Mouse (Mus musculus) CH12.LX (cell line): ENCODE measurements around the gene Mis18bp1. TPM values are rescaled to one million over a fixed set of nuclear protein-coding genes. Genes with fewer than 3 reads are reported as not detected.

Experiments used
- DNase-seq: peaks from one replicate; pipeline ENCODE4 v3.0.0-alpha.2; 2013; ENCODE audit errors: extremely low read depth
- H3K27ac ChIP-seq: 2 replicates; pipeline ENCODE4 v1.5.1; 2012; ENCODE audit warnings: low read depth, mild to moderate bottlenecking, control low read depth, moderate library complexity; ENCODE audit not compliant: insufficient read depth
- H3K27me3 ChIP-seq: replicated peaks from 2 replicates; pipeline ENCODE3; 2012; ENCODE audit warnings: inconsistent platforms
- H3K36me3 ChIP-seq, 2 experiments: replicated peaks in 1 of 2; 2 replicates each; pipeline versions ENCODE3 to v1.6.1; 2012; ENCODE audit warnings: inconsistent platforms in 1 of 2, low read length in 1 of 2, mild to moderate bottlenecking in 1 of 2, mixed read lengths in 1 of 2, moderate library complexity in 1 of 2; ENCODE audit not compliant: control insufficient read depth in 1 of 2, insufficient read depth in 1 of 2
- H3K4me1 ChIP-seq, 2 experiments: 2 replicates each; pipeline ENCODE4 v1.6.1; 2012; ENCODE audit warnings: inconsistent platforms in 1 of 2, moderate library complexity in 1 of 2; ENCODE audit not compliant: insufficient read depth in 2 of 2, control insufficient read depth in 1 of 2
- H3K4me2 ChIP-seq: 2 replicates; pipeline ENCODE4 v1.6.1; 2012; ENCODE audit warnings: low read depth, mild to moderate bottlenecking, control low read depth; ENCODE audit not compliant: poor library complexity, insufficient read depth, severe bottlenecking
- H3K4me3 ChIP-seq, 3 experiments: fragments of 150-350 bp in 1 of 3; sonication (generic) in 1 of 3; replicated peaks in 1 of 3; 2 replicates each; pipeline versions ENCODE3 to v1.5.1; 2011 to 2012; ENCODE audit warnings: low read depth in 2 of 3, low read length in 2 of 3, mild to moderate bottlenecking in 2 of 3, moderate library complexity in 2 of 3, control low read depth in 1 of 3, improper control_type of control experiment in 1 of 3, inconsistent platforms in 1 of 3, mixed read lengths in 1 of 3; ENCODE audit not compliant: poor library complexity in 1 of 3
- H3K79me2 ChIP-seq: replicated peaks from 2 replicates; pipeline ENCODE4 v1.6.1; 2012; ENCODE audit warnings: mild to moderate bottlenecking, moderate library complexity; ENCODE audit not compliant: control insufficient read depth, poor library complexity, insufficient read depth, severe bottlenecking; ENCODE audit errors: extremely low read depth
- H3K9ac ChIP-seq: 2 replicates; pipeline ENCODE4 v1.6.1; 2012; ENCODE audit warnings: low read depth, mild to moderate bottlenecking, control low read depth, moderate library complexity; ENCODE audit not compliant: insufficient read depth
- H3K9me3 ChIP-seq: replicated peaks from 2 replicates; pipeline ENCODE3; 2012; ENCODE audit warnings: low read length, inconsistent platforms, mixed read lengths
- CHD1 ChIP-seq: IDR thresholded peaks from 2 replicates; pipeline ENCODE4 v1.6.1; 2012; ENCODE audit warnings: low read depth, low read length, improper control_type of control experiment, inconsistent platforms
- CTCF ChIP-seq, 2 experiments: IDR thresholded peaks in 1 of 2; conservative IDR thresholded peaks in 1 of 2; 2 replicates each; pipeline ENCODE4 v1.5.1; 2011 to 2012; ENCODE audit warnings: low read depth in 2 of 2, low read length in 2 of 2, improper control_type of control experiment in 1 of 2, inconsistent platforms in 1 of 2, mild to moderate bottlenecking in 1 of 2, moderate library complexity in 1 of 2
- E2F4 ChIP-seq: IDR thresholded peaks from 2 replicates; pipeline ENCODE4 v1.6.1; 2011; ENCODE audit warnings: low read depth, low read length, improper control_type of control experiment; ENCODE audit not compliant: insufficient replicate concordance
- ELF1 ChIP-seq: IDR thresholded peaks from 2 replicates; pipeline ENCODE4 v1.6.1; 2014; ENCODE audit warnings: low read depth, mild to moderate bottlenecking, inconsistent platforms, low read length, improper control_type of control experiment
- ETS1 ChIP-seq: conservative IDR thresholded peaks from 2 replicates; pipeline ENCODE4 v1.6.1; 2012; ENCODE audit warnings: low read depth, mild to moderate bottlenecking, inconsistent platforms, low read length, improper control_type of control experiment, moderate library complexity
- HCFC1 ChIP-seq: IDR thresholded peaks from 2 replicates; pipeline ENCODE4 v1.6.1; 2012; ENCODE audit warnings: low read depth, mild to moderate bottlenecking, inconsistent platforms, low read length, improper control_type of control experiment
- JUN ChIP-seq: IDR thresholded peaks from 2 replicates; pipeline ENCODE4 v1.6.1; 2011; ENCODE audit warnings: low read depth, mild to moderate bottlenecking, low read length, improper control_type of control experiment, moderate library complexity; ENCODE audit not compliant: insufficient read depth
- JUND ChIP-seq: conservative IDR thresholded peaks from 2 replicates; pipeline ENCODE4 v1.6.1; 2011; ENCODE audit warnings: low read depth, low read length, improper control_type of control experiment
- MAFK ChIP-seq: IDR thresholded peaks from 2 replicates; pipeline ENCODE4 v1.6.1; 2011; ENCODE audit warnings: low read length, improper control_type of control experiment; ENCODE audit not compliant: insufficient replicate concordance
- MAZ ChIP-seq: IDR thresholded peaks from 2 replicates; pipeline ENCODE4 v1.6.1; 2012; ENCODE audit warnings: low read depth, mild to moderate bottlenecking, inconsistent platforms, low read length, improper control_type of control experiment, moderate library complexity
- MEF2A ChIP-seq: IDR thresholded peaks from 2 replicates; pipeline ENCODE4 v1.6.1; 2014; ENCODE audit warnings: low read depth, mild to moderate bottlenecking, inconsistent platforms, low read length, improper control_type of control experiment, borderline replicate concordance
- MXI1 ChIP-seq: IDR thresholded peaks from 2 replicates; pipeline ENCODE4 v1.6.1; 2011; ENCODE audit warnings: mild to moderate bottlenecking, low read depth, low read length, improper control_type of control experiment
- NELFE ChIP-seq: IDR thresholded peaks from 2 replicates; pipeline ENCODE4 v1.6.1; 2011; ENCODE audit warnings: low read depth, low read length, improper control_type of control experiment
- POLR2A ChIP-seq: IDR thresholded peaks from 2 replicates; pipeline ENCODE4 v1.6.1; 2011; ENCODE audit warnings: low read depth, mild to moderate bottlenecking, improper control_type of control experiment, low read length
- RAD21 ChIP-seq: IDR thresholded peaks from 2 replicates; pipeline ENCODE4 v1.6.1; 2011; ENCODE audit warnings: low read depth, mild to moderate bottlenecking, low read length, improper control_type of control experiment, moderate library complexity
- RCOR1 ChIP-seq: conservative IDR thresholded peaks from 2 replicates; pipeline ENCODE4 v1.6.1; 2012; ENCODE audit warnings: low read depth, mild to moderate bottlenecking, inconsistent platforms, low read length, improper control_type of control experiment
- SMC3 ChIP-seq: IDR thresholded peaks from 2 replicates; pipeline ENCODE4 v1.6.1; 2011; ENCODE audit warnings: low read depth, low read length, improper control_type of control experiment
- UBTF ChIP-seq: IDR thresholded peaks from 2 replicates; pipeline ENCODE4 v1.6.1; 2012; ENCODE audit warnings: low read depth, mild to moderate bottlenecking, inconsistent platforms, low read length, improper control_type of control experiment, moderate library complexity
- USF1 ChIP-seq: IDR thresholded peaks from 2 replicates; pipeline ENCODE4 v1.6.1; 2014; ENCODE audit warnings: low read depth, mild to moderate bottlenecking, inconsistent platforms, low read length, improper control_type of control experiment
- USF2 ChIP-seq: conservative IDR thresholded peaks from 2 replicates; pipeline ENCODE4 v1.6.1; 2011; ENCODE audit warnings: low read depth, low read length, improper control_type of control experiment
- ZC3H11A ChIP-seq: IDR thresholded peaks from 2 replicates; pipeline ENCODE4 v1.6.1; 2012; ENCODE audit warnings: low read depth, mild to moderate bottlenecking, inconsistent platforms, low read length, improper control_type of control experiment
- ZMIZ1 ChIP-seq: IDR thresholded peaks from 2 replicates; pipeline ENCODE4 v1.6.1; 2012; ENCODE audit warnings: low read depth, mild to moderate bottlenecking, inconsistent platforms, low read length, improper control_type of control experiment
- ZNF384 ChIP-seq: IDR thresholded peaks from 2 replicates; pipeline ENCODE4 v1.6.1; 2012; ENCODE audit warnings: low read depth, low read length, improper control_type of control experiment, inconsistent platforms
- dilution Hi-C: fragments of 300-500 bp; cut with MboI; formaldehyde crosslinking; loops from 2 replicates; pipeline ENCODE4 v1.14.3; 2020; ENCODE audit warnings: low sequenced_read_pairs; ENCODE audit not compliant: extremely low pct_unique_long_range_greater_than_20kb, extremely low pct_ligation_motif_present
- in situ Hi-C: fragments of 300-500 bp; cut with MboI; formaldehyde crosslinking; loops from 3 replicates; pipeline ENCODE4 v1.14.3; 2019; ENCODE audit warnings: low sequenced_read_pairs, low pct_ligation_motif_present, low pct_unique_long_range_greater_than_20kb, mixed read lengths
- polyA plus RNA-seq: library from polyadenylated mRNA; unstranded; fragments of >175 nt; gene quantifications from 2 replicates; pipeline ENCODE4 v1.2.1, GENCODE M21; 2012; ENCODE audit warnings: low read depth; ENCODE audit not compliant: insufficient read length
- total RNA-seq, 2 experiments: library from RNA; depleted of rRNA; stranded (reverse); fragments of 300-350 nt in 1 of 2; fragments of >200 nt in 1 of 2; gene quantifications; 2 replicates each; pipeline ENCODE4 v1.2.3; 2012 to 2014

The Mis18bp1 gene
- total and polyA plus RNA-seq, 3 experiments = 12.0 to 34.2 (median 27.5) TPM

DNA sequence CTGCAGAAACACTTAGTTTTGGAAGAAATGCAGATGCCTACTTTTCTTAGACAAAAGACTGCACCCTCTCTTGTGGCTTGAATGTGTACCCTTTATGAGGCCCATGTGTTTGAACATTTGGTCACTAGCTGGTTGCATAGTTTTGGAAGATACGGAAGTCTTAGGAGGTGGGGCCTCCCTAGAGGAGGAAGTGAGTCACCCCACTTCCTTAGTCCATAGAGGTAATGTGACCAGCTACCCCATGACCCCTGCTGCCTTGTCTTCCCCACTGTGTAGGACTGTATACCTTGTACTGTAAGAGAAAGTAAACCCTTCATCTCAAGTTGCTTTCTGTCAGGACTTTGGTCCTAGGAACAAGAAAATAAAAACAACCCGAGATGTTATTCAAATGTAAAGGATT lies 16.8 kb upstream of the Mis18bp1 start:
- dilution Hi-C loops = no loop called here
- peaks cover 0 to 6% of the 10 kb centered on the region in 2 experiments; a peak in 2 of 4 replicates for H3K4me1 ChIP-seq
- TF ChIP-seq ETS1 (no peak), POLR2A (no peak), USF1 (no peak), MEF2A (no peak), USF2 (no peak), JUND (no peak), MXI1 (no peak), UBTF (no peak), NELFE (no peak), ZMIZ1 (no peak)
- TF ChIP-seq, all 38 proteins: peak for 0

DNA sequence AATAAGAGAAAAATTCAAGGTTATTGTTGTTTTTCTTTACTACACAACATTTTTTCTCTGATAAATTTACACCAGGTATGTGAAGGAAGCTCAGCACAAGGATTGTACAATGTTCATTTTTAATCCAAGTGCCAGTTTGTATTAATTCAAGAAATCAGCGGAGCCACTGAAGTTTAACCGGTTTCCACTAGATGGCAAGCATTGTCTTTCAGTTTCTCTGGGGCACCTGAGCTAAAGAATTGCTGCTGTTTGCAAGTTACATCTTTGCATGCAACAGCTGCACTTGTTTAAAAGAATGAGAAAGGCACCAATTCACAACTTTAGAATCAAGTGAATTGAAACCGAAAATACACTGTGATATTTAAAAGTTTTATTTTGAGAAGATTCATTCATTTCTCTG lies 15.0 kb upstream of the Mis18bp1 start:
- Histone ChIP-seq H3K36me3 (no peaks in the 10 kb centered on the region), H3K9ac (no peak overlapping the region), H3K27me3 (no peaks in the 10 kb centered on the region), H3K4me3 (no peak overlapping the region), H3K9me3 (no peaks in the 10 kb centered on the region), H3K27ac (no peak overlapping the region), H3K4me2 (no peak overlapping the region), H3K4me1 (no peaks in the 10 kb centered on the region), H3K79me2 (no peaks in the 10 kb centered on the region)
- TF ChIP-seq RAD21 (peak; percentile 72), ZC3H11A (no peak), CTCF (conservative IDR thresholded peaks at IDR 0.05 in 1 of 2, IDR thresholded peaks at IDR 0.05 in 1 of 2; ENCODE audit: low read depth in 2 of 2, low read length in 2 of 2) (peak in 1 of 2 experiments; percentile 57; a peak in 2 of 4 replicates), SMC3 (peak; percentile 28; the same call in 1 of the 2 replicates)
- dilution Hi-C loops = no loop called here
- peak; percentile 16 for DNase-seq
- in situ Hi-C loops = no loop called here

More for the DNA sequence above, 16.8 kb upstream of the Mis18bp1 start:
- H3K9me3 ChIP-seq = no peaks in the 10 kb centered on the region
- no peaks in the 10 kb centered on the region for H3K27me3 ChIP-seq
- DNase-seq = no peak
- H3K27ac ChIP-seq = no peak overlapping the region
- H3K36me3 ChIP-seq = no peaks in the 10 kb centered on the region
- no peak overlapping the region for H3K4me2 ChIP-seq
- in situ Hi-C loops = no loop called here
- no peak overlapping the region for H3K9ac ChIP-seq
- no peak overlapping the region for H3K4me3 ChIP-seq
- no peaks in the 10 kb centered on the region for H3K79me2 ChIP-seq

DNA sequence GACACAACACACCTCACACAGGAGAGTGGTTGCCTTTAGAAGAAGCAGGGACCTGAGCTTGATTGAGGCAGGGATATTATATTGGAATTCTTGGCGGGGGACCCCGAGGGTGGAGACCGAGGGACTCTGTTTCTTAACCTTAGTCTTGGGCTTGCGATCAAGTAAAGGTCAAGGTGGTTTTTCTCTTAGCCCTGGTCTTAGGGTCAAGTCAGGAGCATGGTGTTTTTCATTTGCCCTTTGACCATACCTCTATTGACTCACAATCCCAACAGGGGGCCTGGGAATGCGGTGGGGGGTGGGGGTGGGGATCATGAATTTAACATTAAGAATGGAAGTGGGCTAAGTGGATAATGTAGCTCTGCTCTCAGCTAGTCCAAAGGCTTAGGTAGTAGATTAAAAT lies 1.3 kb upstream of the Mis18bp1 start:
- DNase-seq = no peak
- H3K9ac ChIP-seq = no peak overlapping the region
- dilution Hi-C loops = no loop called here
- H3K4me2 ChIP-seq = no peak overlapping the region
- no peak overlapping the region for H3K4me3 ChIP-seq
- TF ChIP-seq ZNF384 = no peak
- TF ChIP-seq HCFC1 = no peak
- no peak for TF ChIP-seq RCOR1
- no peak for TF ChIP-seq JUN
- no peak for TF ChIP-seq USF2
- no peak for TF ChIP-seq ELF1
- TF ChIP-seq ZC3H11A = no peak
- TF ChIP-seq E2F4 = no peak
- TF ChIP-seq MAFK = no peak
- TF ChIP-seq MAZ = no peak
- TF ChIP-seq CHD1 = no peak
- H3K4me1 ChIP-seq = peaks cover 0 to 16% of the 10 kb centered on the region in 2 experiments; a peak in 3 of 4 replicates
- no peaks in the 10 kb centered on the region for H3K36me3 ChIP-seq
- in situ Hi-C loops = loop anchor here (25.0 kb wide), 1 partner anchor 211 kb away; the partner anchor contains the start of genes Klhl28 and Togaram1
- H3K27ac ChIP-seq = no peak overlapping the region
- H3K79me2 ChIP-seq = peaks cover 30% of the 10 kb centered on the region
- H3K9me3 ChIP-seq = no peaks in the 10 kb centered on the region
- H3K27me3 ChIP-seq = no peaks in the 10 kb centered on the region
